Mouse (Mus musculus) CH12.LX (cell line): ENCODE results near the gene Bex6. TPM values are rescaled to one million over a fixed set of nuclear protein-coding genes. Genes with fewer than 3 reads are reported as not detected.

ENCODE experiments used
- polyA plus RNA-seq: library from polyadenylated mRNA; unstranded; fragments of >175 nt; gene quantifications from 2 replicates; pipeline ENCODE4 v1.2.1, GENCODE M21; 2012; ENCODE audit warnings: low read depth; ENCODE audit not compliant: insufficient read length
- total RNA-seq, 2 experiments: library from RNA; depleted of rRNA; stranded (reverse); fragments of 300-350 nt in 1 of 2; fragments of >200 nt in 1 of 2; gene quantifications; 2 replicates each; pipeline ENCODE4 v1.2.3; 2012 to 2014

Bex6 gene
- total and polyA plus RNA-seq, 3 experiments, result not detected

Other genes with a start within 250 kb of the Bex6 start
- gene Pigz, start 246.0 kb upstream of the Bex6 start, total RNA-seq (2012; rRNA removed), result 1.1 and 1.4 TPM in 2 replicates
- 2.8 and 2.9 TPM in 2 replicates for gene Pigz, start 246.0 kb upstream of the Bex6 start, total RNA-seq (2014; rRNA removed)
- gene Pigz, start 246.0 kb upstream of the Bex6 start, polyA plus RNA-seq, result 6.4 and 7.1 TPM in 2 replicates
- gene 0610012G03Rik, start 231.3 kb upstream of the Bex6 start, total RNA-seq (2012; rRNA removed), result 48.0 and 50.1 TPM in 2 replicates
- gene 0610012G03Rik, start 231.3 kb upstream of the Bex6 start, total RNA-seq (2014; rRNA removed), result 33.0 and 38.0 TPM in 2 replicates
- 23.3 and 29.4 TPM in 2 replicates for gene 0610012G03Rik, start 231.3 kb upstream of the Bex6 start, polyA plus RNA-seq
- gene Ncbp2, start 231.3 kb upstream of the Bex6 start, total RNA-seq (2012; rRNA removed), result 85.9 and 102 TPM in 2 replicates
- gene Ncbp2, start 231.3 kb upstream of the Bex6 start, total RNA-seq (2014; rRNA removed), result 34.9 and 39.1 TPM in 2 replicates
- 178 and 250 TPM in 2 replicates for gene Ncbp2, start 231.3 kb upstream of the Bex6 start, polyA plus RNA-seq
- 19.3 and 22.1 TPM in 2 replicates for gene Senp5, start 176.5 kb upstream of the Bex6 start, total RNA-seq (2012; rRNA removed)
- gene Senp5, start 176.5 kb upstream of the Bex6 start, total RNA-seq (2014; rRNA removed), result 31.2 and 32.5 TPM in 2 replicates
- 27.2 and 28.8 TPM in 2 replicates for gene Senp5, start 176.5 kb upstream of the Bex6 start, polyA plus RNA-seq
- gene Pak2, start 100.5 kb upstream of the Bex6 start, total RNA-seq (2012; rRNA removed), result 37.2 and 43.5 TPM in 2 replicates
- 69.8 and 73.1 TPM in 2 replicates for gene Pak2, start 100.5 kb upstream of the Bex6 start, total RNA-seq (2014; rRNA removed)
- 69.0 and 79.7 TPM in 2 replicates for gene Pak2, start 100.5 kb upstream of the Bex6 start, polyA plus RNA-seq
- 47.1 and 48.1 TPM in 2 replicates for gene Pigx, start 80.1 kb upstream of the Bex6 start, total RNA-seq (2012; rRNA removed)
- 83.0 and 94.7 TPM in 2 replicates for gene Pigx, start 80.1 kb upstream of the Bex6 start, total RNA-seq (2014; rRNA removed)
- 46.4 and 48.1 TPM in 2 replicates for gene Pigx, start 80.1 kb upstream of the Bex6 start, polyA plus RNA-seq
- 17.6 and 23.0 TPM in 2 replicates for gene Cep19, start 80.0 kb upstream of the Bex6 start, total RNA-seq (2012; rRNA removed)
- gene Cep19, start 80.0 kb upstream of the Bex6 start, total RNA-seq (2014; rRNA removed), result 31.3 and 37.3 TPM in 2 replicates
- 29.4 and 34.9 TPM in 2 replicates for gene Cep19, start 80.0 kb upstream of the Bex6 start, polyA plus RNA-seq
- 49.6 and 54.9 TPM in 2 replicates for gene Nrros, start 14.2 kb upstream of the Bex6 start, total RNA-seq (2012; rRNA removed)
- gene Nrros, start 14.2 kb upstream of the Bex6 start, total RNA-seq (2014; rRNA removed), result 55.1 and 64.3 TPM in 2 replicates
- 52.2 and 71.0 TPM in 2 replicates for gene Nrros, start 14.2 kb upstream of the Bex6 start, polyA plus RNA-seq
- gene Fbxo45, start 67.3 kb downstream of the Bex6 start, total RNA-seq (2012; rRNA removed), result 22.4 and 24.0 TPM in 2 replicates
- gene Fbxo45, start 67.3 kb downstream of the Bex6 start, total RNA-seq (2014; rRNA removed), result 24.4 and 25.4 TPM in 2 replicates
- gene Fbxo45, start 67.3 kb downstream of the Bex6 start, polyA plus RNA-seq, result 20.0 and 21.4 TPM in 2 replicates
- gene Wdr53, start 67.4 kb downstream of the Bex6 start, total RNA-seq (2012; rRNA removed), result 22.7 and 26.1 TPM in 2 replicates
- 56.4 and 57.3 TPM in 2 replicates for gene Wdr53, start 67.4 kb downstream of the Bex6 start, total RNA-seq (2014; rRNA removed)
- gene Wdr53, start 67.4 kb downstream of the Bex6 start, polyA plus RNA-seq, result 28.6 and 38.9 TPM in 2 replicates
- gene Smco1, start 91.6 kb downstream of the Bex6 start, total RNA-seq (2012; rRNA removed), result not detected in 2 replicates
- gene Smco1, start 91.6 kb downstream of the Bex6 start, total RNA-seq (2014; rRNA removed), result not detected in 2 replicates
- gene Smco1, start 91.6 kb downstream of the Bex6 start, polyA plus RNA-seq, result not detected in 2 replicates
- 22.2 and 23.9 TPM in 2 replicates for gene Rnf168, start 97.6 kb downstream of the Bex6 start, total RNA-seq (2012; rRNA removed)
- 37.9 and 40.7 TPM in 2 replicates for gene Rnf168, start 97.6 kb downstream of the Bex6 start, total RNA-seq (2014; rRNA removed)
- 20.5 TPM in 2 replicates for gene Rnf168, start 97.6 kb downstream of the Bex6 start, polyA plus RNA-seq
- 18.5 and 26.8 TPM in 2 replicates for gene Ubxn7, start 152.4 kb downstream of the Bex6 start, total RNA-seq (2012; rRNA removed)
- 28.0 and 32.8 TPM in 2 replicates for gene Ubxn7, start 152.4 kb downstream of the Bex6 start, total RNA-seq (2014; rRNA removed)
- gene Ubxn7, start 152.4 kb downstream of the Bex6 start, polyA plus RNA-seq, result 25.7 and 32.5 TPM in 2 replicates
- gene Tm4sf19, start 220.7 kb downstream of the Bex6 start, total RNA-seq (2012; rRNA removed), result 0.25 and 0.29 TPM in 2 replicates
- gene Tm4sf19, start 220.7 kb downstream of the Bex6 start, total RNA-seq (2014; rRNA removed), result 0.45 and 0.78 TPM in 2 replicates
- gene Tm4sf19, start 220.7 kb downstream of the Bex6 start, polyA plus RNA-seq, result 0.52 and 1.3 TPM in 2 replicates
- gene Tctex1d2, start 239.9 kb downstream of the Bex6 start, total RNA-seq (2012; rRNA removed), result not detected in 2 replicates
- gene Tctex1d2, start 239.9 kb downstream of the Bex6 start, total RNA-seq (2014; rRNA removed), result not detected in 2 replicates
- gene Tctex1d2, start 239.9 kb downstream of the Bex6 start, polyA plus RNA-seq, result not detected in 2 replicates